Mouse (Mus musculus) liver, embryonic 13.5 days (tissue): ENCODE results near the gene Eva1c. TPM values are rescaled to one million over a fixed set of nuclear protein-coding genes. Genes with fewer than 3 reads are reported as not detected.

ENCODE experiments used
- ATAC-seq: fragments of 200-750 bp; cut with Nextera tagmentation; 2 replicates; pipeline ENCODE4 v1.8.0; 2017; ENCODE audit warnings: low read depth, mild to moderate bottlenecking, moderate number of reproducible peaks, moderate library complexity
- DNase-seq: peaks from one replicate; pipeline ENCODE4 v3.0.0; 2022
- H3K27ac ChIP-seq: fragments of 300-500 bp; sonication (generic); 2 replicates; pipeline ENCODE4 v1.5.1; 2015; ENCODE audit warnings: moderate library complexity, mild to moderate bottlenecking, inconsistent platforms
- H3K27me3 ChIP-seq: fragments of 300-500 bp; sonication (generic); 2 replicates; pipeline ENCODE4 v1.6.1; 2015; ENCODE audit warnings: mild to moderate bottlenecking, inconsistent platforms
- H3K36me3 ChIP-seq: fragments of 300-500 bp; sonication (generic); 2 replicates; pipeline ENCODE4 v1.6.1; 2015; ENCODE audit warnings: mild to moderate bottlenecking, inconsistent platforms
- H3K4me1 ChIP-seq: fragments of 300-500 bp; sonication (generic); replicated peaks from 2 replicates; pipeline ENCODE4 v1.6.1; 2015; ENCODE audit warnings: inconsistent platforms
- H3K4me2 ChIP-seq: fragments of 300-500 bp; sonication (generic); 2 replicates; pipeline ENCODE4 v1.6.1; 2015; ENCODE audit warnings: inconsistent platforms, mild to moderate bottlenecking, moderate library complexity
- H3K4me3 ChIP-seq: fragments of 300-500 bp; sonication (generic); replicated peaks from 2 replicates; pipeline ENCODE4 v1.5.1; 2015; ENCODE audit warnings: mild to moderate bottlenecking, inconsistent platforms
- H3K9ac ChIP-seq: fragments of 300-500 bp; sonication (generic); 2 replicates; pipeline ENCODE4 v1.6.1; 2015; ENCODE audit warnings: mild to moderate bottlenecking, inconsistent platforms
- H3K9me3 ChIP-seq: fragments of 300-500 bp; sonication (generic); replicated peaks from 2 replicates; pipeline ENCODE4 v1.6.1; 2016; ENCODE audit warnings: inconsistent platforms
- WGBS: fragments of 180-500 bp; shearing (Covaris S2); methylation state at CpG from one replicate; pipeline ENCODE4 v1.1.7; 2015; ENCODE audit not compliant: insufficient replicate concordance; 5-methylcytosine and 5-hydroxymethylcytosine counted together
- polyA plus RNA-seq: library from polyadenylated mRNA; unstranded; fragments of >200 nt; fragmentation: Nextera tagmentation; extraction: Ambion mirVana; gene quantifications from 2 replicates; pipeline ENCODE4 v1.2.1, GENCODE M21; 2015

The Eva1c gene
- polyA plus RNA-seq, 1 experiment from 2014 or later, result 0.31 TPM

- Histone ChIP-seq H3K36me3 (no peaks in the 10 kb centered on the region), H3K27ac (no peak overlapping the region), H3K4me3 (no peak overlapping the region), H3K9ac (no peak overlapping the region), H3K4me2 (no peak overlapping the region), H3K27me3 (0 out of 2 replicates have a peak, but pooled peaks cover 11% of the 10 kb centered on the region), H3K4me1 (no peaks in the 10 kb centered on the region), H3K9me3 (no peaks in the 10 kb centered on the region; the same call in 1 of the 2 replicates)
- DNase-seq (no peak), ATAC-seq (no peak)
- 61% methylated on average over 7 of the region's 7 CpGs for WGBS
Observed at GRCm38 (mm10) chr16:90893019-90893418, 66.5 kb downstream of the Eva1c start.

- no peak for DNase-seq
- 55% methylated on average over 9 of the region's 9 CpGs for WGBS
- Histone ChIP-seq H3K27me3 (0 out of 2 replicates have a peak, but pooled peaks cover 11% of the 10 kb centered on the region), H3K9me3 (no peaks in the 10 kb centered on the region), H3K27ac (no peak overlapping the region), H3K9ac (no peak overlapping the region), H3K4me2 (no peak overlapping the region), H3K4me1 (no peaks in the 10 kb centered on the region), H3K4me3 (no peak overlapping the region), H3K36me3 (no peaks in the 10 kb centered on the region)
- no peak for ATAC-seq
Observed at GRCm38 (mm10) chr16:90893792-90894191, 67.3 kb downstream of the Eva1c start.

DNA sequence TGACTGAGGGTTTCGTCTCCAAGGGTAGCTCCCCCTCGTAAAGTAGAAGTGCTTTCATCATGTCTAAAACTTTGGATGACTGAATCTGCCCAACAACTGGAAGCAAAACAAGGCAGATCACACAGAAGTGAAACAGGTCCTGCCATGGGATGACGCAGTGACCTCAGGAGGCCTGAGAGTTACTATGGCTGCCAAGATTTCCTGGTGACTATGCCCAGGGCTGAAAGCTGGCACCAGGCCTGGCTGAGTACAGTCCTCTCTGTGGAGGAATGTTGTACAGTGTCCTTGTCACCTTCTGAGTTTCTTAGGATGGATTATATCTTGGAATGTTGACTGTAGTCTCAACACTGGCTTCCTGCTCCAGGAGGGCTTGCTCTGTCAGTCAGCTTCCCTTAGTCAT, 71.1 kb downstream of the Eva1c start:
- H3K36me3 ChIP-seq, result no peaks in the 10 kb centered on the region
- no peak overlapping the region for H3K27ac ChIP-seq
- H3K27me3 ChIP-seq, result 0 out of 2 replicates have a peak, but pooled peaks cover 6% of the 10 kb centered on the region
- DNase-seq, result no peak
- no peak overlapping the region for H3K4me3 ChIP-seq
- no peak for ATAC-seq
- H3K9me3 ChIP-seq, result no peaks in the 10 kb centered on the region
- H3K9ac ChIP-seq, result no peak overlapping the region
- H3K4me1 ChIP-seq, result no peaks in the 10 kb centered on the region
- H3K4me2 ChIP-seq, result no peak overlapping the region
- 70% methylated on average over 3 of the region's 3 CpGs for WGBS

GRCm38 (mm10) chr16:90899498-90899897, 73.0 kb downstream of the Eva1c start:
- 64% methylated on average over 12 of the region's 12 CpGs for whole genome bisulfite sequencing
- DNase-seq, result no peak
- H3K9ac ChIP-seq, result no peak overlapping the region
- no peak overlapping the region for H3K27ac ChIP-seq
- no peaks in the 10 kb centered on the region for H3K9me3 ChIP-seq
- H3K27me3 ChIP-seq, result peaks cover 4% of the 10 kb centered on the region
- no peaks in the 10 kb centered on the region for H3K36me3 ChIP-seq
- H3K4me3 ChIP-seq, result no peak overlapping the region
- no peaks in the 10 kb centered on the region for H3K4me1 ChIP-seq
- ATAC-seq, result no peak
- no peak overlapping the region for H3K4me2 ChIP-seq

GRCm38 (mm10) chr16:90901364-90901763, 74.8 kb downstream of the Eva1c start:
- 42% methylated on average over 4 of the region's 4 CpGs for WGBS

GRCm38 (mm10) chr16:90903300-90903699, 76.8 kb downstream of the Eva1c start:
- Histone ChIP-seq H3K9ac (no peak overlapping the region), H3K9me3 (no peaks in the 10 kb centered on the region), H3K27ac (no peak overlapping the region), H3K27me3 (peaks cover 4% of the 10 kb centered on the region), H3K4me3 (no peak overlapping the region), H3K4me2 (no peak overlapping the region), H3K36me3 (no peaks in the 10 kb centered on the region), H3K4me1 (no peaks in the 10 kb centered on the region)
- ATAC-seq (no peak), DNase-seq (no peak)
- WGBS, result 39% methylated on average over 5 of the region's 5 CpGs

More at GRCm38 (mm10) chr16:90901364-90901763, 74.8 kb downstream of the Eva1c start:
- H3K36me3 ChIP-seq, result no peaks in the 10 kb centered on the region
- ATAC-seq (no peak), DNase-seq (no peak)
- no peak overlapping the region for H3K9ac ChIP-seq
- no peak overlapping the region for H3K27ac ChIP-seq
- no peak overlapping the region for H3K4me3 ChIP-seq
- no peaks in the 10 kb centered on the region for H3K9me3 ChIP-seq
- no peaks in the 10 kb centered on the region for H3K4me1 ChIP-seq
- peaks cover 4% of the 10 kb centered on the region for H3K27me3 ChIP-seq
- H3K4me2 ChIP-seq, result no peak overlapping the region

DNA sequence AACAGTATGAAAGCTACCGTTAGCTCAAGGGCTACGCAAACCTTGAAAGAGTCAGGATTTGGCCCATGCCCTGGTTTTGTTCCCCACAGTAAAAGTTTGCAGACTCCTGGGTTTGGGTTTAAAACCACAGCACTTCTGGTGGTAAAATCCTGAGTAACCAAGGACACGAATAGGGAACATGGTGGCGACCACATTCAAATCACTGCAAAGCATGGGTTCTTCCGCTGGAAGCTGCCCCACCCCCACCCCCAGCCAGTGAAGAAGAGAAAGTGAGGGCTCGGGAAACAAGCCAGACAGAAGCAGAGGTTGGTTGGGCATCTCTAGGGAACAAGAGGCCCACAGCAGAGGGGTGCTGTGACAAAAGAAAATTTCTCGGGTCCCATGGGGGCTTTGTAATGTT, 80.7 kb downstream of the Eva1c start:
- ATAC-seq (no peak), DNase-seq (no peak)
- no peak overlapping the region for H3K9ac ChIP-seq
- no peaks in the 10 kb centered on the region for H3K9me3 ChIP-seq
- H3K36me3 ChIP-seq, result no peaks in the 10 kb centered on the region
- no peaks in the 10 kb centered on the region for H3K4me1 ChIP-seq
- H3K4me2 ChIP-seq, result no peak overlapping the region
- no peak overlapping the region for H3K4me3 ChIP-seq
- WGBS, result 40% methylated on average over 7 of the region's 7 CpGs
- H3K27me3 ChIP-seq, result peaks cover 7% of the 10 kb centered on the region
- H3K27ac ChIP-seq, result no peak overlapping the region

DNA sequence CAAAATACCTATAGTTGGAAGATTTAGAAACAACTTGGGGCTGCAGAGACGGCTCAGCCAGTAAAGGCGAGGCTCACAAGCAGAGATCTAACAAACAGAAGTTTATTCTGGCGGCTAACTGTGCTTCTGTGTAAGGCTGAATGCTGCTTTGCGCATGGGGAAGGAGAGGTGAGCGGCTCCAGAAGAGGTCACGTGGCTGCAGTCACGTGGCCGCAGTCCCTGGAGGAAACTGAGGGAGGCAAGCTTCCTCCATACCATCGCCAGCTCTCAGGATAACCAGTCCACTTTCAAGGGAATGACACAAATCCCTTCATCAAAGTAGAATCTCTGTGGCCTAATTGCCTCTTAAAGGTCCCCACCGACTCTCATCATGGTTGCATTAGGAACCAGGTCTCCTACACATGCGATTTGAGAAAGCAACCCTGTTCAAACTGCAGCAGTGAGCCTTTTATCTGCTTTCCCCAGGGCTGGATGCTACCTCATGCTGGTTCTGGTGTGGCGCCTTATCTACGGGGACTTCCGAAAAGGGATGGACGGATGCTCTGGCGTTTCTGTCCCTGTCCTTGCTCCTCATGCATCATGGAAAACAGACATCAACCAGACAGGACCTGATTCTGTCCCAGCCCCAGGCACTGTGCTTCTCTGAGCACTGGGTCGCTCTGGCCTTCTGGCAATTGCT, 84.5 kb downstream of the Eva1c start:
- ATAC-seq, result no peak
- 54% methylated on average over 17 of the region's 17 CpGs for WGBS

GRCm38 (mm10) chr16:90911766-90912165, 85.2 kb downstream of the Eva1c start:
- Histone ChIP-seq H3K9me3 (no peaks in the 10 kb centered on the region), H3K4me3 (no peak overlapping the region), H3K4me2 (no peak overlapping the region), H3K36me3 (no peaks in the 10 kb centered on the region), H3K27me3 (peaks cover 16% of the 10 kb centered on the region; the same call in 1 of the 2 replicates), H3K27ac (no peak overlapping the region), H3K9ac (no peak overlapping the region), H3K4me1 (no peaks in the 10 kb centered on the region)
- 75% methylated on average over 13 of the region's 13 CpGs for WGBS
- no peak for DNase-seq
- ATAC-seq, result no peak

More for the DNA sequence above, 84.5 kb downstream of the Eva1c start:
- no peak overlapping the region for H3K4me3 ChIP-seq
- peaks cover 9% of the 10 kb centered on the region; the same call in 1 of the 2 replicates for H3K27me3 ChIP-seq
- H3K9ac ChIP-seq, result no peak overlapping the region
- no peak overlapping the region for H3K4me2 ChIP-seq
- no peak overlapping the region for H3K27ac ChIP-seq
- no peaks in the 10 kb centered on the region for H3K36me3 ChIP-seq
- H3K9me3 ChIP-seq, result no peaks in the 10 kb centered on the region
- no peak for DNase-seq
- H3K4me1 ChIP-seq, result no peaks in the 10 kb centered on the region

GRCm38 (mm10) chr16:90916040-90916481, 89.5 kb downstream of the Eva1c start:
- H3K27ac ChIP-seq, result no peak overlapping the region
- WGBS, result 14% methylated on average over 12 of the region's 12 CpGs
- ATAC-seq (no peak), DNase-seq (no peak)
- H3K4me3 ChIP-seq, result no peak overlapping the region
- H3K4me1 ChIP-seq, result no peaks in the 10 kb centered on the region
- H3K27me3 ChIP-seq, result peaks cover 20% of the 10 kb centered on the region; the same call in 1 of the 2 replicates
- no peaks in the 10 kb centered on the region for H3K9me3 ChIP-seq
- H3K36me3 ChIP-seq, result no peaks in the 10 kb centered on the region
- H3K4me2 ChIP-seq, result no peak overlapping the region
- no peak overlapping the region for H3K9ac ChIP-seq

GRCm38 (mm10) chr16:90917156-90917555, 90.6 kb downstream of the Eva1c start:
- 57% methylated on average over 8 of the region's 8 CpGs for WGBS
- no peak overlapping the region for H3K4me3 ChIP-seq
- H3K4me2 ChIP-seq, result no peak overlapping the region
- no peaks in the 10 kb centered on the region for H3K4me1 ChIP-seq
- H3K36me3 ChIP-seq, result no peaks in the 10 kb centered on the region
- no peak for ATAC-seq
- H3K27me3 ChIP-seq, result peaks cover 20% of the 10 kb centered on the region; the same call in 1 of the 2 replicates
- DNase-seq, result no peak
- no peaks in the 10 kb centered on the region for H3K9me3 ChIP-seq
- H3K27ac ChIP-seq, result no peak overlapping the region
- no peak overlapping the region for H3K9ac ChIP-seq
